Mouse (Mus musculus) heart, postnatal 14 days (tissue): ENCODE data around the gene Gm498. TPM values are rescaled to one million over a fixed set of nuclear protein-coding genes. Genes with fewer than 3 reads are reported as not detected.

Experiments
- DNase-seq, 2 experiments: peaks; one replicate each; pipeline ENCODE4 v3.0.0; 2021 to 2022
- intact Hi-C: fragments of 180-260 bp; cut with DNase I; formaldehyde crosslinking; loops from one replicate; pipeline ENCODE4 v1.15.1; 2025
- microRNA-seq, 2 experiments: library from miRNA; unstranded; fragments of <30 nt; microRNA quantifications; one replicate each; pipeline ENCODE4 v1.2.0; 2021 to 2022
- total RNA-seq, 2 experiments: library from RNA; stranded (reverse); gene quantifications; 2 replicates each; pipeline ENCODE4 v1.2.3; 2021

The Gm498 gene
- total RNA-seq, 2 experiments from 2014 or later = not detected

DNA sequence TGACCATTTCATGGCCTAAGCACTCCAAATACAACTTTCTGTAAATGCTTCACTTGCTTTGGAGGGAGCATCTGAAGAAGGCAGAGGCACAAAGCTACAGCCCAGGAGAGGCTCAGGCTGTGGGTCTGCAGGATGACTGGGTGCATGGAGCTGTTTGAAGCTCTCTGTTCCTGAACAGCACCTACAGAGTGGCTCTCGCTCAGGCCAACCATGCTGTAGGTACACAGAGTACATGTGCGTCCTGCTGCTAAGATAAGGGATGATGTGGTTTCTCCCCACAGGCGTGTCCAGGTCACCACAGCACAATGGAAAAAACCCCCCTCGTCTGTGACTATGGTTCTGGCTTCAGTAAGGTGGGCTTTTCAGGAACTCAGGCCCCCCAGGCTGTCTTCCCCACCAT lies 2.2 kb downstream of the Gm498 start:
- no peak for DNase-seq
- intact Hi-C loops = no loop called here

- intact Hi-C loops = no loop called here
- no peak for DNase-seq
Observed at GRCm38 (mm10) chr7:143883717-143884116, 17.1 kb downstream of the Gm498 start.

GRCm38 (mm10) chr7:143891146-143891545 lies 24.5 kb downstream of the Gm498 start:
- DNase-seq = no peak
- intact Hi-C loops = no loop called here

- no peak for DNase-seq
- intact Hi-C loops = no loop called here
Observed at GRCm38 (mm10) chr7:143892361-143892760, 25.7 kb downstream of the Gm498 start.

DNA sequence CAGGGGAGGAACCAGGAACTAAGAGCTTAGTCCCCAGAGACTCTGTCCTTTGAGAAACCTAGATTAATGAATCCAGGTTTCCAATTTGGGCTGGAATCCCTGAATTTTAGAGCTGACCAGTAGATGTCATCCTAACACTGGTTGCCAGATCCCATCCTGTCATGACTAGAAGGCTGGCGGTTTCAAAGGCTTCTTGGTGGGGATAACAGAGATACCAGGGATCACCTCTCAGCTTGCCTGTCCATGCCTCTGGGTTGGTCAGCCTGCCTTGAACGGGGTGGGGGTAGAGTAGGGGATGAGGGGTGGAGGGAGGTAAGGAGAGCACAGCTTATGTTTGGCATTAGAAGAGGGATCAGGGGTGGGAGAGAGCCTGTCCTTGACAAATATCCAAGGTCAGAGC lies 34.0 kb downstream of the Gm498 start:
- intact Hi-C loops = no loop called here
- no peak for DNase-seq

DNA sequence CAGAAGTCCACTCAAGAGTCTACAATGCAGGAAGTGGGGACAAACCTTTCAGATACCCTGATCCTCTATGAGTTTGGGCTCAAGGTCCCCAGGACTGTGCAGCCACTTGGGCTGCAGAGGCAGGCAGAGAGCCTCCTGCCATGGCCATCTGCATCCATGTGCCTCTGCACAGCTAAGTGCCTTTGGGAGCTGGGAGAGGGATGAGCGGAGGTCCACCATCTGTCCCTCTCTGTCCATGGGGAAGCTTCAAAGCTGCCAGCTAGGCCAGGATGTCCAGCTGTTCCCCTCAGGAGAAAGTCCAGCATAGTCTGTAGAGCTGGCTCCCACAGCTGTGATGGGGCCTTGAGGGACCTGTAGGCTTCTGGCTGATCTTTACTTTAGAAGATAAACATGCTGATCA lies 38.5 kb downstream of the Gm498 start:
- DNase-seq = peak in 1 of 2 experiments; percentile 12

GRCm38 (mm10) chr7:143905606-143906005 lies 39.0 kb downstream of the Gm498 start:
- DNase-seq = no peak
- intact Hi-C loops = no loop called here

More for the DNA sequence above, 38.5 kb downstream of the Gm498 start:
- intact Hi-C loops = no loop called here

DNA sequence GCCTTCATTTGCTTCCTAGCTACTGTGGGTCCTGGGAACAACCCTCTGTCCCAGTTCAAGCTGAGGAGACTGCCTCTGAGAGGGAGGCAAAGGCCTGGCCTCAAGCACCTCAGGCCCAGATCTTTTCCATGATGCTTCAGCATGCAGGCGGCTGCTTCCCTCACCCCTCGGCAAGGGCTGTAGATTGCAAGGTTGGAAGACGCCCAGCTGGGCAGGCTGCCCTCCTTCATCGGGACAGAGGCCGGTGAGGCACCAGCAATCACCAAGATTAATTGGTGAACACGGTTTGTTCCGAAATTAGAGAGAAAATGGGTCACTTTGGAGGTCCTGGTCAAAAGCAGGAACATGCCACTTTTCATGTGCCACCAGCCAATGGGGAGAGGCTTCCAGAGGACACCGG lies 47.0 kb downstream of the Gm498 start:
- no peak for DNase-seq
- intact Hi-C loops = no loop called here

DNA sequence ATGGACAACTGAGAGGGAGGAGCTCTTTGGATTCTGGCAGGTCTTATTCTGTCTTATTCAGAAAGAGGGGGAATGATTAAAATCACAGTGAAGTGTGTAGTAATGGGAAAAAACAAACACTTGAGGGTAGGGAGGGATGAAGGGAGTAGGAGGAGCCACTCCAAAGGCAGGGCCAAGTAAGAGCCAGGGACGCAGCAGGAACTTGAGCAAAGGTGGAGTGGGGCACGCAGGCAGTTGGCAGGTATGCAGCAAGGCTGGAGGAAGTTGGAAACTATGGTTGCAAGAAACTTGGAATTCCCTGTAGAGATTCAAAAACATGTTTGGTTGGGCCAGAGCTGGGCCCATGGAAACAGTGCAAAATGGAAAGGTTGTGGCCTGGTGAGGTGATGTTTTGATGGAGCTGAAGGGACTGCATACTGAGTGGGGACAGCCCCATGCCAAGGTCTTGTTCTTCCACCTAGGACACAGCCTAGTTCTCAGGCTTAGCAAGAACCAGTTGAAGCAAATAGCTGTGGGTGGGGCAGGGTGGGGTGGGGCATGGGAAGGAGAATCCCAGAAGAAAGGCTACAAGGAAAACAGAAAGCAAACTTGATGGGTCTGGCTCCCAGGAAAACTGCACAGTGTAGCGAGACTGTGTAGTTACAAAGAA lies 52.5 kb downstream of the Gm498 start:
- intact Hi-C loops = no loop called here
- DNase-seq = no peak

DNA sequence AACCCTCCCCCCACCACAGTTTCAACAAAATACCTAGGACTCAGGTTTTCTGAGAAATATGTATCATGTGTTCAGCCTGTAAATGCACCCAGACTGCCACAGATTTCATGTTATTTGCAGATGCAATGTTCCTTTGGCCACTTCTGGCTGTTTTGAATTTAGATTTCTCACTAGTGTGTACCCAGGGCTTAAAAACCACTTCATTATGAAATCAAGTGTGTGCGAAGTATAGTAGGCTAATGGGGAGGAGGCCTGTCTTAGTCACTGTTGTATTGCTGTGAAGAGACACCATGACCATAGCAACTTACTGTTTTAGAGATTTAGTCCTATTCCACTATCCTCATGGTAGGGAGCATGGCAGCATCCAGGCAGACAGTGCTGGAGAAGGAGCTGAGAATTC lies 63.3 kb downstream of the Gm498 start:
- intact Hi-C loops = no loop called here
- no peak for DNase-seq

DNA sequence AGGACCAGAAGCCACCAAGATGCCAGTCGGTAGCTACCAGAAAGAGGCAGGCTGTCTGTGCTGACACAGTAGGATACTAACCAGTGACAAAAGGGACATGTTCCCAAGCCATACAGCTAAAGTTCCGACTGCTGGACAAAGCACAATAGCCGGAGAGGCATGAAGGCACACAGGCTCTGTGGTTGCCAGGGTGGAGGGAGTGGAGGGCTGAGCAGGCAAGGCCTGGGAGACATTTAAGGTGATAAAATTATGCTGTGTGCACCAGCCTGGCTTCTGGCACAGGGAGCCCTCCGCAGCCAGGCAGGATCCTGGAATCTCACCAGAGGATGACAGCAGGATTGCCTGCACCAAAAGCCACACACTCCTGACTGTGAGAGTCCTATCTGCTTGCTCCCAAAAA lies 72.0 kb downstream of the Gm498 start:
- no peak for DNase-seq
- intact Hi-C loops = no loop called here

DNA sequence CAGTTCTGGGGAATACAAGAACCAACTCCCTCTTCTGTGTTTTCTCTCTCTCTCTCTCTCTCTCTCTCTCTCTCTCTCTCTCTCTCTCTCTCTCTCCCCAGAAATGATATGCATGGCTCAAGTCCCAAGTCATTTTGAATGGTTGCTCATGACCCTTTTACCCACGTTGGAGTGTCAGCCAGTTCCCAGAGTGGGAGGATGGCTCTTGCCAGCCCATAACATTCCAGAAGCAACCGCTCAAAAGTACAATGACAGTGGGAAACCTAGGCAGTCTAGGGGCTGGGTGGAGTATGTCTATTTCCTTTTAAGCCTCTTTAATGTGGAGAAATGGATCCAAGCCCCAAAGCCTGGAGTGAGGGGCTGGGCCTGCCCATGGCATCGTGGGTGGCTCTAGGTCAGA lies 72.8 kb downstream of the Gm498 start:
- no peak for DNase-seq
- intact Hi-C loops = no loop called here

DNA sequence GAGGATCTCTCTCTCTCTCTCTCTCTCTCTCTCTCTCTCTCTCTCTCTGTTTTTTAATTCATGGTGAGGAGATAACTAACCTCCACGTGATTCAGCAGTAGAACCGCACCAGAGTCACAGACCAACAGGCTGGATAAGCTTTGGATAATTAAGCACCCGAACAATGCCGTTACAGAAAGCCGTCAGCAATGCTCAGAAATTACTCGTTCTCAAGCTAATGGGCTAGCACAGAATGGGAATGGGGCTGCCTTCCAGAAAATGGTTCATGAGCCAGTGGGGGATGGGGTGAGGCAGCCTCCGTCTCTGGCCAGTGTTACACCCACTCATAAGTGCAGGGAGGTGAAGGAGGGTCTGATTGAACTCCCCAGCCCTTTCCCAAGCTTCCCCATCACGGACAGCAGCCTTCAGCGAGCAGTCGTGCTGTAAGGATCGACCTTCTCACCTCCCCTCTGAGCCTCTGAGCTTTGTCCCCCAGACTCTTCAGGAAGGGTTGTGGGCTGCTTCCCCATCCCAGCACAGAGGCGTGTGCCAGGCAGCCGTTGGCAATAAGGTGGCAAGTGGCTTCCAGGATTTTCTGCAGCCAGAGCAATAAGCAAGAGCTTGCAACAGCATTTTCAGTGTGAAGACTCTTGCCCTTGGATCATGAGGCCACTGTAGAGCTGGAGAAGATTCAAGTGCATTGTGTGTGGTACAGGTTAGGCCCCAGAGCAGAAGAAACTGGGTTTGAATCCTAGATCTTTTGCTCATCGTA lies 76.5 kb downstream of the Gm498 start:
- no peak for DNase-seq
- intact Hi-C loops = no loop called here

GRCm38 (mm10) chr7:143944421-143944980 lies 77.9 kb downstream of the Gm498 start:
- no peak for DNase-seq
- intact Hi-C loops = no loop called here

Small RNA genes lying within 50 kb of the gene (microRNA-seq; reads per million reads assigned to microRNA genes)
- gene Mir6404 = 0 reads per million in 2 experiments

Other genes starting within 250 kb of the Gm498 start
- gene Tnfrsf26, start 238.1 kb upstream of the Gm498 start, total RNA-seq = under 1 TPM; 0.71 to 0.76 TPM
- gene Tnfrsf22, start 217.2 kb upstream of the Gm498 start, total RNA-seq = 1 to 10 TPM; 2.5 to 2.9 TPM
- gene Tnfrsf23, start 181.0 kb upstream of the Gm498 start, total RNA-seq = 1 to 10 TPM; 1.4 to 1.5 TPM
- gene Osbpl5, start 109.9 kb upstream of the Gm498 start, total RNA-seq = 10 to 100 TPM; 18.5 to 21.9 TPM
- gene Mrgprg, start 99.8 kb upstream of the Gm498 start, total RNA-seq = not detected
- 1 to 10 TPM; 1.5 to 1.8 TPM for gene Mrgpre, start 82.3 kb upstream of the Gm498 start, total RNA-seq
- 1 to 10 TPM; 5.8 to 6.4 TPM for gene Nadsyn1, start 44.0 kb upstream of the Gm498 start, total RNA-seq
- gene Dhcr7, start 43.7 kb upstream of the Gm498 start, total RNA-seq = 1 to 10 TPM; 6.1 to 7.4 TPM
- under 1 TPM; 0.44 to 0.65 TPM for gene Shank2, start 135.1 kb downstream of the Gm498 start, total RNA-seq